Mouse (Mus musculus): Measurements from ENCODE around the gene Adgrd1.

- no peak for TF ChIP-seq CEBPB (IDR thresholded peaks at IDR 0.05; ENCODE audit: insufficient read depth, poor library complexity, severe bottlenecking)
- no peak for TF ChIP-seq POLR2A (IDR thresholded peaks at IDR 0.05; ENCODE audit: insufficient read length, low read depth)
- TF ChIP-seq USF1 (IDR thresholded peaks at IDR 0.05; ENCODE audit: low read depth): no peak
- TF ChIP-seq MAX (IDR thresholded peaks at IDR 0.05; ENCODE audit: low read depth): no peak
- no peak for TF ChIP-seq TCF12 (IDR thresholded peaks at IDR 0.05; ENCODE audit: insufficient read depth, poor library complexity, severe bottlenecking)
- no peak for TF ChIP-seq MYOG (IDR thresholded peaks at IDR 0.05; ENCODE audit: control insufficient read depth in 1 of 3, insufficient read depth in 1 of 3, insufficient read length in 2 of 3, low read depth in 2 of 3)
- no peak for TF ChIP-seq E2F4 (IDR thresholded peaks at IDR 0.05; ENCODE audit: insufficient read depth)
- no peak for TF ChIP-seq TCF3 (IDR thresholded peaks at IDR 0.05; ENCODE audit: insufficient read length, low read depth)
- TF ChIP-seq REST (IDR thresholded peaks at IDR 0.05; ENCODE audit: insufficient read depth, insufficient read length): no peak
- TF ChIP-seq SRF (IDR thresholded peaks at IDR 0.05; ENCODE audit: control insufficient read depth, insufficient read length, low read depth): no peak
- TF ChIP-seq POLR2AphosphoS2 (IDR thresholded peaks at IDR 0.05; ENCODE audit: insufficient read length, low read depth): no peak
- no peak for TF ChIP-seq MYOD1 (IDR thresholded peaks at IDR 0.05; ENCODE audit: control insufficient read depth in 1 of 3, insufficient read length in 2 of 3, low read depth in 2 of 3)
These were observed 100.5 kb downstream of the Adgrd1 start for GRCm38 (mm10) chr5:129196971-129197519.
